In the genomic region with DNA sequence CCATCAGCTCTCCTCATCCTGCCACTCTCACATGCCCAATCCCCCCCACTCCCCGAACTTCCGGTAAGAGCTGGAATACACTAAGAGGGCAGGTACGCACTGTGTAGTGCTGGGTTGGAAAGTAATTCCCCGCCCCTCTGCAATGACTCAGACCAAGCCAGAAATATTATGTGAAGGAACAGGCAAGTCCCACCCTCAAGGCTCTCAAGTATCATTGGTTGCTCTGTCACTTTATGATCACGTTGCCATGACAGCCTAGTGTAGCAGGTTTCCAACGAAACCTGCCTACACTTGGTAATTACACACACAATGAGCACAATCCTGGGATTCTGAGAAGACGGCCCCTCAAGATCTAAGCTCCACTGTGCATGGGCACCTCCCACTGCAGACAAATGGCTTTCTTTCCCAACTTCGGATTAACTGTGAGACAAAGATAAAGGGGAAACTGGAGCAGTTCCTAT, we compare ENCODE assay signal across 1 mouse cellular context.
TF ChIP-seq lines count a peak whose summit lies in the region.

No protein-coding gene starts in this region.

TF ChIP-seq in MEL, 35 proteins besides CTCF, POLR2A, EP300 and RAD21 (continued from another document):
- TF ChIP-seq ZNF384 (IDR thresholded peaks at IDR 0.05; ENCODE audit: low read depth, low read length): no peak
- no peak for TF ChIP-seq NELFE (IDR thresholded peaks at IDR 0.05; ENCODE audit: low read depth, low read length)
- no peak for TF ChIP-seq MYB (IDR thresholded peaks at IDR 0.05; ENCODE audit: low read depth, low read length)
TF ChIP-seq in MEL: peak in this region for 0.
